Mouse (Mus musculus): Measurements from ENCODE around the gene Gm28043.

Gm28043 gene

DNA sequence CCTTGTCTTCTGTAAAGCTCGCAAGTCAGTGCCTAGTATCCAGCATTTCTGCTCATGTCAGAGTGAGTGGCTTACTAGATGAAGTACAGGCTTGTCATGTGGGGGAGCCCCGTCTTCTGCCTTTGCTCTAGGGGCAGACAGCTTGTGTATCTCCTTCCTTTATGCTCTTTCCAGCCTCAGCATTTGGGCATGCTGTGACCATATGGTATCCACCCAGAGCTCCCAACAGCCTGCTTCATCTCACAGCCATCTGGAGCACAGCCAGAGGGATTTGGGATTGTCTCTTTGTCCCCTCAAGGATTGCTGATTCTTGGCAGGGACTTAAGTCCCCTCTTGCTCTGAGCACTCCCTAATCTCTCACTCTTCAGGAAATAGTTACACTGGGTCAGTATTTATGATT lies 65.5 kb downstream of the Gm28043 start:
- peak; percentile 99 for DNase-seq (ENCODE audit: low read depth, low spot score)

DNA sequence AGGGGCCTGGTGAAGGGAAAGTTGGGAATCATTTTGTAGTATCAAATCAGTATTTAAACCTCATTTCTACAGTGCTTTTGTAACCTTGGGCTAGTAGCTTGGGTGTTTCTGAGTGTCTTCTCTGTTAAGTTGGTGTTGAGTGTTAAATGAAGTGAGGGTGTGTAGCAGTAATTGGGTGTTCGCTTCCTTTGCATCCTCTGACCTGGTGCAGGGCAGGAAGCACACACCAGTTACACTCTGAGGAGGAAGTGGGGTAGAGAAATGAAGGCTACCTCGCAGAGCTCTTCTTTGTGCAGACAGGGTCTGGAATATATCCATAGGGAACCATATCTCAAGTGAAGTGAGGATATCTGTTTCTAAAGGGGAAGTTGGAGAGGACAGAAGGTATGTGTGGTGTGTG lies 66.2 kb downstream of the Gm28043 start:
- DNase-seq (ENCODE audit: low read depth, low spot score): no peak

DNA sequence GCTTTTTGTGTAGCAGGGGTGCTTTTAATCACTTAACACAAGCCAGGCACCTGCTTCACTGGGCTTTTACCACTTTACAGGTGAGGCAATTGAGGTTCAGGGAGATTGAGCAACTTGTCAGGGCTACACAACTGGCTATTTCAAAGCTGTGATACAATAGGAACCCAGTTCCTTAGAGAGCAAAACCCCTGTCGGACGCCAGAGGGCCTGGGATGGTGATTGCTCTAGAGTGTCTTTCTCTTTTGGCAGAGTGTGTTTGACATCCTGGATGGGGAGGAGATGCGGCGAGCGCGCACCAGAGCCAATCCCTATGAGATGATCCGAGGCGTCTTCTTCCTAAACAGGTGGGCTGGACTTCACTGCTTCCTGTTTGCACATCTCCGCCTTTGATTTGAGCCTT lies 67.0 kb downstream of the Gm28043 start:
- no peak for DNase-seq (ENCODE audit: low read depth, low spot score)

DNA sequence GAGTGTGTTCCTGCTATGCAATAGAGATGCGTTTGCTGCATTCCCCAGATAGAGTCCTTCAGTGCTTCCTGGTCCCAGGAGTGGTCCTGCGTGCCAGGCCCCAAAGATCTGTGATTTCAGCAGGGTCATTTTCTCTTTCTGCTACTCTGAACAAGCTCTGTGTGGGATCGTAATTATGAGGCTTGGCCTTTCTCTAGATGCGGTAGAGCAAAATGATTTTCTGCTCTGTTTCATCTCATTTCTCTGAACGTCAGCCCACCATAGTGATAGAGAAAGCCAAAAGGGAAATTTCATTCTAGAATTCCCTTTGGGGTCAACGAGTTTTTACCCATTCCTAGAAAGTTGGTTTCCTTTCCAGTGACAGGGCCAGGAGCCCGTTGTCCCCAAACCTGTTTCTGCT lies 67.6 kb downstream of the Gm28043 start:
- no peak for DNase-seq (ENCODE audit: low read depth, low spot score)

DNA sequence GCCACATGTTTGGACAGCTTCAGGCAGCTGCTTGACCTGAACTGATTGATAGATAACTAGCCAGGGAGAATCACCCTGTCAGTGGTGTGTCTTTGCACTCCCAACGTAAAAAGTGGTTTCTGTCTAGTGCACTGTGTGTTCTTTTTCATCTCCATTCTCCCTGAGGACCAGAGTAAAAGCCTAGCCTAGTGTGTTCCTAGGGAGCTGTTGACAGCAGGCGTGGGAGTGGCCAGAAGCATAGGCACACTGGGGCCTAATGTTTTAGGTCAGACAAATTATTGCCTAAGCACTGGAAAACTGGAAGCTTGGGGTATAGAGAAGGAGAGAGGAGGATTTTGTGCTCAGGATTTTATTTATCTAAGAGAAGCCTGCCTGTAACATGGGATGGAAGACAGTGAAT lies 68.5 kb downstream of the Gm28043 start:
- DNase-seq (ENCODE audit: low read depth, low spot score): no peak

DNA sequence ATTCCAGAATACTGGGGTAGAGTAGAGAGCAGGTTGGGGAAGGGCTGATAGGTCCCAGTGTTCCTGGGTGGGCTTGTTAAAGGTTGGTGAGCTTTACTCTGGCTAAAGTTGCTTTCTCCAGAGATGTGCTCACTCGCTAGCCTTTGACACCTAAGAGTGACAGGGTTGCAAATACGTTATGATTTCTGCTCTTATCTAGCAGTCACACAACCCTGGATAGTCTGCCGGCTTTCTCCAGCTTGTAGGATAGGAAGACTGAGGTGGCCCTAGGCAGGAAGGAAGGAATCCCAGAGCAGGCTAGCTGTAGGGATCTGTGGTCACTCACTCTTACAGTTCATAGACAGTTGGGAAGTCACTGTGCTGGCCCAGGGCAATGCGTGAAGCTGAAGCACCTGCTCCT lies 69.6 kb downstream of the Gm28043 start:
- no peak for DNase-seq (ENCODE audit: low read depth, low spot score)

DNA sequence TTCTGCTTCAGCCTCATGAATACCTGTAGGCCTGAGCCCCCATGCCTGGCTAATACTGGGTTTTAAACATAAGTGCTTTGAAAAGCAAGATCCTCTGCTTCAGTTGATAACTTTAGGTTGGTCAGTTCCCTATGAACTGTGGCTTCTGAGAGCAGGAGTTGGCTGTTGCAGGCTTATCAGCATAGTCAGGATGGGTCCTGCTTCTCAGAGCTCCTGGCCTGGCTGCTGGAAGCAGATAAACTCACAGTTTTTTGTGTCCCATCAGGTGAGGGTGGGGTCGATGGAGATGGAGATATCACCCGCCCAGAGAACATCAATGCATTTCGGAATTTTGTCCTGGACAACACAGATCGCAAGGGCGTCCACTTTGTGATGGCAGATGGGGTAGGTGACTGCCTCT lies 72.1 kb downstream of the Gm28043 start:
- DNase-seq (ENCODE audit: low read depth, low spot score): no peak

DNA sequence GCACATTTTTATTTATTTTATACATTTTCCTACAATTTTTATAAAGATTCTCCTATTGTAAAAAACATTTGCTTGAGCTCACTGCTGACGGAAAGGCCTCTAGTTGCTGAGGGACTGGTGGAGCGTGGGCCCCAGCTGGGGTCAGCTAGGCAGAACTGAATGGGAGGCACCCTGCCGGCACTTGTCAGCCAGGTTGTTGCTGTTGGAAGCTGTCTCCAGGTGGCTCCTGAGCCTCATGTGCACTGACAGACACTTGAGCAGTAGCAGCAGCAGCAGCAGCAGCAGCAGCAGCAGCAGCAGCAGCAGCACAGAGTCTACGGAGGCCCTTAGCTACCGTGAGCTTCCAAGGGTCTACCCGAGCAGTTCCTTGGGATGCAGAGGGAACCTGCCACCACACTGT lies 72.7 kb downstream of the Gm28043 start:
- no peak for DNase-seq (ENCODE audit: low read depth, low spot score)

DNA sequence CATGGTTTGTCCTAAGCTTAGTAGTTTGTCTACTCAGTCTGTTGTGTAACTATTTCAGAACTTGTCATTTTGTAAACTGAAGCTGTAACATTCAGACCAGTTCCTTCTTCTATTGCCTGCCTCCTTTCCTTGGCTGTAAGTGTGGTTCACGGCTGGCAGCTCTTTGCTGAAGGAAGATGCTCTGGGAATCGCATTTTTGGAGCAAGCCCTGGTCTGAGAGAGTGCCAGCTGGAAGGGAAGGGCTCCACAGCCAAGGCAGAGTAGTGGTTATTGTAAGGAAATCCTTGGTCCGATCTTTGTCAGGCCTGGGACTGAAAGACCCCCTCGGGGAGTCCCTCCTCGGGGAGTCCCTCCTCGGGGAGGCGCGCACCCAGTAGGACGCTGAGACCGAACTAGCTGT lies 73.9 kb downstream of the Gm28043 start:
- DNase-seq (ENCODE audit: low read depth, low spot score): peak; percentile 77

DNA sequence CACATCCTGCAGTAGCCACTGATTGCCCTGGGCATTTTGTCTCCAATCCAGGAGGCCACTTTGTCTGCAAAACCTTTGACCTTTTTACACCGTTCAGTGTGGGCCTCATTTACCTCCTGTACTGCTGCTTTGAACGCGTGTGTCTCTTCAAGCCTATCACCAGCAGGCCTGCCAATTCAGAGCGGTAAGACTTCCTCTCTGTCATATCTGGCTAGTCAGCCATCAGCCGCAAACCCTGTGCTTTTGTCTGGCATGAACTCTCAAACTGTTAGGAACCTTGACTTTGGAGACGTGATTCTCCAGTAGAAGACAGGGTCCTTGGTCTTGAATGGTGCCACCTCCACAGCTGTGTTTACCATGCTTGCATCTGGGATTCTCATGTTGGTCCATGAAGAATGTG lies 75.6 kb downstream of the Gm28043 start:
- DNase-seq (ENCODE audit: low read depth, low spot score): no peak

DNA sequence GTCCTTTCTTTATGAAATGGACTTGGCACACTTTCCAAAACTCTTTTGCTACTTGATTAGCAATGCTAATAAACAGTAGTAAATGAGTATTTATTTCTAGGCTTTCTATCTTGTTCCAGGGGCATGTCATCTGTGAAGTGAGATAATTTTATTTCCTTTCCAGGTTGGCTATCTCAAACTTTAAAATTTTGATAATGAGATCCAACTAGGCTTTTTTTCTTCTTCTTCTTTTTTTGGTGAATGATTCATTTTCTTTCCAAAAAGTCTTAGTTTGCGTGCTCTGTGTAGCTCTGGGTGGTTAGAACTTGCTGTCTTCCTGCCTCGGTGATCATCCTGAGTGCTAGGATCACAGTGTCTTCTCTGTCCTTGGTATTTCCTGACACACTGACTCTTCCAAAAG lies 78.2 kb downstream of the Gm28043 start:
- DNase-seq (ENCODE audit: low read depth, low spot score): no peak

DNA sequence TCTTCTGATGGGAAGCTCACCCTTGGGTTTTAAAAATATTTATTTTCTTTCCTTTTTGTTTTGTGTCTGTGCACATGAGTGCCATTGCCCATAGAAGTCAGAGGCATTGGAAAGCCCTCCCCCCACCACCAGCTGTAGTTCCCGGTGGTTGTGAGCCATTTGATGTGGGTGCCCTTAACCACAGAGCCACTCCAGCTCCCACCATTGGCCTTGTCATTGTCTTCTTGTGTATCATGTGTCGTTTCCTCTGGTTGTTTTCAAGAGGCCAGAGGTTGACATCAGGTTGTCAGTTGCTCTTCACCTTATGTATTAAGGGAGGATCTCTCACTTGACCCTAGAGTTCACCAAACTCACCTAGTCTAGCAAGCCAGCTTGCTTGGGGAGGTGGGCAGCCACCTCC lies 78.9 kb downstream of the Gm28043 start:
- no peak for DNase-seq (ENCODE audit: low read depth, low spot score)

DNA sequence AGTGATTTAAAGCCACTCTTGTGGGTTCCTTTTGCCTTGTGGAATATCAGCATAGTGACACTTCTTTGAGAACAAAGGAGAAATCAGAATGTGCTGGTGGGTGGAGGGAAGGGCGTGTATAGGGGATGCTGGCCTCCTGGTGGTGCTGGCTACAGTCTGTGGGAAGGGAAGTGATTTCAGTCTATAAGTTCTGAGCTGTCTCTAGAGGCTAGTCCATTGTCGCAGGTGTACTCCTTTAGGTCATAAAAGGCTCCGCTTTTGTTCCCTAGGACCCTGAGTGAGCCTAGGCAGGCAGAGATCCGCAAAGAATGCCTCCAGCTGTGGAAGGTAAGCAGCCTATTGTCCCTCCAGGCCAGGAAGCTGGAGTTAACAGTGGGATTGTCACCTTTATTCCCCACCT lies 79.8 kb downstream of the Gm28043 start:
- DNase-seq (ENCODE audit: low read depth, low spot score): no peak

DNA sequence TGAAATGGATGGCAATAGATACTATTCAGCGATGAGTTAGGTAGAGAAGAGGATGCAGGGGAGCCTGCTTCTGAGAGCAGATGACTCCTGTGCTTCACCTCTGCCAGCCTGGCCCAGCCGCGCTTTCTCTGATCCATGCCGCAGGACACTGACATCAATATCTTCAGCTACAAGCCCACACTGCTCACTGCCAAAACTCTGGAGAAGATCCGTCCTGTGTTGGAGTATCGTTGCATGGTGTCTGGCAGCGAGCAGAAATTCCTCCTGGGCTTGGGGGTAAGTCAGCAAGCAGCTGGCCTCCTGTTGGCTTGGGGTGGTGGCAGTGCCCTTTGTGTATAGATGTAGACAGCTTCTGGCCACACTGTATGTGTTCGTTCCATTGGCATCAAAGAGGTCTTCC lies 82.3 kb downstream of the Gm28043 start:
- no peak for DNase-seq (ENCODE audit: low read depth, low spot score)

DNA sequence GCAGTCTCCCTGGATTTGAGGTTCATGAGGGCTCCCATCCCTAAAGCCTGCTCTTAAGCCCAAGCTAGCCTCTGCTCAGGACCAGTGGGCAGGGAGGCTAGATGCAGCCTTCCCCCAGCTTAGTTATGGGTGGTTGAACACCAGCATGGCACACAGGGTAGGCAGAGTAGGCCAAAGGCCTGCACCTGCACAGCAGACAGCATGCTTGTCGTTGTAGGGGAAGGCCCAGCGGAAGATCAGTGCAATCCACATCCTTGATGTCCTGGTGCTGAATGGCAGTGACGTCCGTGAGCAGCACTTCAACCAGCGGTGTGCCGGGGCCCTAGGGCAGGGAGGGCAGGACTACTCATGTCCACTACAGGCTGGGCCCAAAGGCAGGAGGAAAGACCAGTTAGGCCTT lies 83.7 kb downstream of the Gm28043 start:
- DNase-seq (ENCODE audit: low read depth, low spot score): no peak

DNA sequence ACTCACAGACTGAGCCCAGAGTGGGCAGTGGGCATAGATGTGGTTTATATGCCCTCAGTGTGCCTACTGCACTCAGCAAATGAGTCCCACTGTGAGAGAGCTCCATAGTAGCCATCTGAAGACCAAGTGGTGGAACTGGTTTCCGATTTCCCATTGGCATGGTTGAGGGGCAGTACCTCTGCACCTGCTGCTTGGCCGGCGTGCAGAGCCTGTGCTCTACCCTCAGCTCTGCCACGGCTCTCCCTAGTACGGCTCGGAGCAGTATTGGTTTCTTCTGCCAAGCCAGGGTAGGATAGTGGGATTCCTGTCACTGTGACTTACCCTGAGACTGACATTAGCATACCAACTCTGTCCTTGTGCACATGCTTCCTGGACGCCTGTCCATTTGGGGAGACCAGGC lies 85.9 kb downstream of the Gm28043 start:
- no peak for DNase-seq (ENCODE audit: low read depth, low spot score)

DNA sequence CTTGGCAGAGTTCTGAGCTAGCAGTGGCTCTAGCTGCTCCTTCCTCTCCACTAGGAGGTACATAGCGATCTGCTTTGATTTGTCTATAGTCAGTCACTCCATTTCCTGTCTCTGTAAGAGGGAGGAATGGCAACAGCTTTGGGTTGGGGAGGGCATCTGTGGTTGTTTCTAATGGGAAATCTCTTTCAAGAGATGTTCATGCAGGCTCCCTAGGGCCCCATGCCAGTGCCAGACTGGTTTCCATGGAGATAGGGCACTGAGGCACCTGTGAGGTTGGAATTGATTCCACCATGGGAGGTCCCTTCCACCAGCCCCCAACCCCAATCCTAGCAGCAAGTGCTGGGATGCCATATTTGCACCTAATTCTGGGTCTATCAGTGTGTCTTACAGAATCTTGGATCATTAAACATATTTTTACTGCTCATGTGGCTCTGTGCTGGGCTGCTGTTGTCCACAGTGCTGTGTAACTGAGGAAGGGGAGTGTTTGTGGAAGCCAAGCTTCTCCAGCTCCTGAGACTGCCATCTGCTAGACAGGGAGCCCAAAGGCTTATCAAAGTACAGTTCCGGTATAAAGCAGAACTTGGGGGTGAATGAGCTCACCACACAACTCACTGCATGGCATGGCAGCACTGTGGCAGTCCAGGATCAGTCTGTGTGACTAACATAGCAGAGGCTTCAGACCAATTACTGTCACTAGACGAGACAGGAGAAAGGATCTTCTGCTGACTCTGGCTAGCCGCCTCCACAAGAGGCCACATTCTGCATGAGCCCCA lies 88.4 kb downstream of the Gm28043 start:
- peak; percentile 59 for DNase-seq (ENCODE audit: low read depth, low spot score)

DNA sequence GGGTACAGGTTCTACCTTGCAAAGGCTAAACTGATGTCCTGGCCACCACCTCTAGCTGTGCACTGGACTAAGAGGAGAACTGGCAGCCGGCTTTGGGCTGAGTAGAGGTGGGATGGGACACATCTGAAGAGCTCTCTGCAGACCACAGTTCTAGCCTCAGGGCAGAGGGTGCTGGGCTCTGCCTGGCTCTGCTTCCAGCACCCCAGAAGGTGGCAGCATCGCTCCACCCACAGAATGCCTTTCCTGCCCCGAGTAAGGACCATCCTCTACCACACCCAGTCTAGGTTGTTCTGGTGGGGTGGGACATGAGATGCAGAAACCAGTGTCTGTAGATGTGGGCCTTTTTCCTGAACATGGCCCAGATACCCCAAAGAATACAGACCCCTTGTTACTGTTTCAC lies 90.1 kb downstream of the Gm28043 start:
- DNase-seq (ENCODE audit: low read depth, low spot score): peak; percentile 73

DNA sequence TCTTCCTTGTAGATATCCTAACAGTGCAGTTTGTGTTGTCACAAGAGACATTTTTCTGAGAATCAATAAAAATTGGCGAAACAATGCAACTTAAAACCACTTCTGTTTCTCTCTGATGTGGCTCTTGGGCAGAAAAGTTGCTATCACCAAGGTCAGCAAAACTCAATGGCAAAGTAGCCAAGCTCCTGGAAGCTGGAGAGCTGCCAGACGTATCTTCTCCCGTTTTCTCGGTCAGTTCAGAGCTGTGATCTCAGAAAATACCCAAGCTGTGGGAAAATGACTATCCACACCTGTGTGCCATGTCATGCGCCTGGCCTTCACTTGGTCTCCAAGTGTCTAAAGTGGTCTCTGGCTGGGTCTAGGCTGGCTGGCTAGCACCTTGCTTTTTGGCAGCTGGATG lies 91.2 kb downstream of the Gm28043 start:
- no peak for DNase-seq (ENCODE audit: low read depth, low spot score)

DNA sequence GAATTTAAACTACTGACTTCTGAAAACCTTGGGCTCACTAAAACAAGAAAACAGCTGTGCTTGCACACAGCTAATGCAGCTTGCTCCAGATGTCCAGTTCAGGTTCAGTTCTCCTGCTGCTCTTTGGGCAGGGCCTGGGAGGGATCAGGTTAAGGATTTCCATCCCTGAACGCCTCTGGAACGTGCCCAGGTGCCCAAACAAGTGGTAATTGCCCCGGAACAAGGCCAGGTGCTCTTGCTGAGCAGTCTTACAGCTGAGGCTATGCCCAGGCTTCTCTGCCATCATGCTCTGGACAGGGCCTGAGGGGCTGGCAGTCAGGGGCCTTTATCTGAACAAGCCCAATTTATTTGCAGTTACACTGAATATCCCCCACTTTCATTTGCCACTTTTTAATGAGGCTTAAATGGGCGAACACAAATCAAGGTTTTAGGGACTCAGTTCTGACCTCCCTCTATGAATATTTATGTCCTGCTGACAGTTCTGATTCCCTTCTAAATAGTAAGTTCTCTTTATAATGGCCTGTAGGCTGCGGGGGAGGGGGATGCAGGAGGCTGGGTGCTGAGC lies 92.4 kb downstream of the Gm28043 start:
- DNase-seq (ENCODE audit: low read depth, low spot score): no peak

DNA sequence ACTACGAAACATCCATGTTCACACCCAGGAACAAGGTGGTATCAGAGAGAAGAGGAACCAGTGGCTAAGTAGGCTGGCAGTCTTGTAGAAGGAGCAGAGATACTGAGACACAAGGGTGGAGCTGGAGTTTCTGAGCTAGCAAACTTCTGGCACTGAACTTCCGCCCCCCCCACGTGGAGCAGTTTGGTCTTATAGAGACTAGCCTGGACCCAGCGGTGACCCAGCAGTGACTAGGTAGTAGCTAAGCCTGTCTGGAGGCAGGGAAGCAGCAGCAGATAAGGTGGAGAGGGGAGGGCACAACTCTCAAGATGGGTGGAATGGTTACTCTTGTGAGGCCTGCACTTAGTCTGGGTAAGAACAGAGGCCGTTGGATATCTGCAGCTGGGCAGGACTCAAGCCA lies 94.1 kb downstream of the Gm28043 start:
- DNase-seq (ENCODE audit: low read depth, low spot score): no peak

DNA sequence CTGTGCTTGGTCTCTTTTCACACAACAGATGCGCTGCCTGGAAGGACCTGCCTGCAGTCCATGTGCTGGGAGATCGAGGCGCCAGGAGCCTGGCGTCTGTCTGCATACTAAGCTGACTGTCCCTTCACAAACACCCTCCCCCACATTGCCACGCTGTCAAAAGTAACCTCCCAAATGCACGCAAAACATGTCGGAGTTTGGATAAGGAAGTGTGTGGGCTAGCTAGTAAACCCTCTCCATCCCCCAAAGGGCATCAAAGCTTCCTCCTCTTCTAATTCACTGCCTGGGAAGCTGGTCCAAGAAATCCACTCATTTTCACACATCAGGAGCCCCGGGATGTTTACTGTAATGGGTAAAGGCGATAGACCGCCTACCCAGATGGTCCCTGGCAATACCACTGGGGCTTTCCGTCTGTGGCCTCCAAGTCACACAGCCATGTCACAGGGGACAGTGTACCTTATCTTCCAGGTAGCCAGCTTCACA lies 95.9 kb downstream of the Gm28043 start:
- peak; percentile 78 for DNase-seq (ENCODE audit: low read depth, low spot score)

DNA sequence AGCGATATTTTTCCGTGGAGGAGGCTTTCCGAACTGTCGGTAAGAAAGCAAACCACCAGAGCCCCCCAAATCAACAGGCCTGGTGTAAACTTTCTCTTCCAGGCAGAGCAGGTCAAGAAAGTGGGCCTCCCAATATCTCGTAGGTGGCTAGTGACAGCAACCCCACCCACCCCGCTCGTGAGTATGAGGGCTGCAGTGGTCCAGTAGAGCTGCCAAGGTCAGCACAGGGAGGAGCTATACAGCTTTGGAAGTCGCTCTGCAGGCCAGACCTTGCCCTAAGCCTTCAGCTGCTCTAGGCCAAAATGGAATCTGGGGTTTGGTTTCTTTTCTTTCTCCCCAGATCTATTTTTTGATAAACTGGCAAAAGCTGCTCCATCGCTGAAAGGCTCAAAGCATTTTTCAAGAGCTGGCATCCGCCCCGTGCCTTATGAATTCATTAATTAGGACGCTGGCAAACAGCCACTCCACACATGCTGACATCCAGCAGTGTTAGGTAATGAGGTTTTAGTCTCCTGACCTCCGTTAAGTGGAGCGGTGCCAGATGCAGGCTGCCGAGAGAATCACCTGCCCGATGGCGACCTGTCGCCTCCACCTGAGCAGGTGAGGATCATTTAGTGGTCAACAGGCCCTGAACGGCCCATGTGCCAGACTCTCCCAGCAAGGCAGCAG lies 96.5 kb downstream of the Gm28043 start:
- peak; percentile 92 for DNase-seq (ENCODE audit: low read depth, low spot score)
